Mouse (Mus musculus): ENCODE measurements around the gene Ppat. TPM values are rescaled to one million over a fixed set of nuclear protein-coding genes. Genes with fewer than 3 reads are reported as not detected.

The Ppat gene
- polyA plus RNA-seq, 1 experiment = 12.9 TPM

DNA sequence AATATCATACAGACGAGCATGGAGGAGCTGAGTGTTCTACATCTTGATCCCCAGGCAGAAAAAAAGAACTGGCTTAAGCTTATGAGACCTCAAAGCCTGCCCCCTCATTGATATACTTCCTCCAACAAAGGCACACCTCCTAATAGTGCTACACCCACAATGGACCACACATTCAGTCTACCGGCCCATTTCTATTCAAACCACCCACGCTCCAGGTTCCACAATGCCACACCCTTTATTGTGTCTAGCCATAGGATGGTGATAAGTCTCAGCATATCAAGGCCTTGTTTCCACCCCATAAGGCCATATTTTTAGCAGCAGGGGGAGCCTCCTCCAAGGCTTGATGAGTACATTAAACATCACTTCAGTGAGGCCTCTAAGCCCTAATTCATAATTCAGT lies 40.6 kb downstream of the Ppat start:
- H3K36me3 ChIP-seq (ENCODE audit: control insufficient read depth, insufficient read depth, low read length) = peaks cover 5% of the 10 kb centered on the region; the same call in 1 of the 2 replicates
- no peak for TF ChIP-seq POLR2A (IDR thresholded peaks at IDR 0.05; ENCODE audit: low read depth, low read length)
- TF ChIP-seq CTCF (conservative IDR thresholded peaks at IDR 0.05; ENCODE audit: insufficient read depth, insufficient read length, low read depth, low read length) = no peak
- H3K27me3 ChIP-seq (replicated peaks; ENCODE audit: control insufficient read depth, insufficient read depth, low read length) = no peaks in the 10 kb centered on the region
- no peak overlapping the region for H3K27ac ChIP-seq (ENCODE audit: insufficient read depth, low read depth, low read length)
- H3K4me3 ChIP-seq (ENCODE audit: insufficient read depth, low read depth, low read length) = no peak overlapping the region
- H3K4me1 ChIP-seq (ENCODE audit: control insufficient read depth, insufficient read depth, low read length) = peaks cover 4% of the 10 kb centered on the region; the same call in 1 of the 2 replicates
- WGBS = 88% methylated on average over 3 of the region's 3 CpGs
- DNase-seq = no peak

DNA sequence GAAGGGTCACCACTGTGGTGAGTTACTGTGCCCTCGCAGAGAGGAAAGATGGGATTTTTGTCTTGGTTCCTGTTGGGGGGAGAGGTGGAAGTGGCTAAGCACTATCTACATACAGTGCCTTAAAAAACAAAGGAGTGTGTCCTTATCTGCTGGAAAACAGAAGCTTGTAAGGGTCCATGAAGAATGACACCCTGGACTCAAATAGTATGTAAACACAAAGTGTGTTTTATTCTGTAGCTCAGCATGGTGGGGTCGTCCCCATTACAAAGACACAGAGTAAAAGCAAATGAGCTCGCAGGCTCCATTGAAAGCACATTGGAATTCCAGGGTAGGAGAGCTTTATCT lies 45.3 kb downstream of the Ppat start:
- 44% methylated on average over 3 of the region's 3 CpGs for WGBS
- no peak for TF ChIP-seq CTCF (conservative IDR thresholded peaks at IDR 0.05; ENCODE audit: insufficient read depth, insufficient read length, low read depth, low read length)
- H3K36me3 ChIP-seq (ENCODE audit: control insufficient read depth, insufficient read depth, low read length) = no peaks in the 10 kb centered on the region; the same call in 1 of the 2 replicates

DNA sequence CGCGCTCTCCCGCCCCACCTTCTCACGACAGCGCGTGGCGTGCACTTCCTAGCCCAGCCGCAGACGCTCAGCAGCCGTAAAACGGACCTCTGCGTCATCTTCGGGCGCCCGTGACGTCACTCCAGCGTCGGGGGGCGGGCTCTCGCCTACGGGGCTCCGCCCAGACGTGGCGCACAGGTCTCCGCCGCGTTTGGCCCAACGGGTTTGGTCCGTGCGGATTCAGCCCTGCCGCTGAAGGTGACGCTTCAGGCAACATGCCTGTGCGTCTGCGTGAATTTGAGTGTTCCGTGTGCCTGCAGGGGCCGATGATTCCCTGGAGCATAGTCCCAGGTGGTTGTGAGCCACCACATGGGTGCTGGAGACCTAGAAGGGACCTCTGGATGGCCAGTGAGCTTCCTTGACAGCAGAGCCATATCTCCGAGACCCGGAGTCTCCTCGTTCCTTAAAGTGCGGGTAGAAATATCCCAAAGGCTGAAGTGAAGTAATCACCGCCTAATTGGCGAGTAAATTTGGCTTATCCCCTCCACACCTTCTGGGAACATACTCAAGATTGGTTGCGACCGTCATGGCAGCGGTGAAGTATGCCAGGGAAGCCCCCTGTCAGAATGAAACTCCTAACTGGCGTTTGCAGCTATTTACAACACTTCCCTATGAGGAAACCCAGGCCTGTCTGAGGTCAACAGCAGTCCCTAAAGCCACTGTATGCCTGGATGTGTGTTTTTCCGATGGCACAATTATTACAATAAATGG lies 45.8 kb downstream of the Ppat start, which contains the start of gene Aasdh:
Gene Aasdh (minus strand): TSS at position 110 of the 750 bp plus-strand sequence.
- peak; percentile 96 for DNase-seq
- H3K36me3 ChIP-seq (ENCODE audit: control insufficient read depth, insufficient read depth, low read length) = no peaks in the 10 kb centered on the region; the same call in 1 of the 2 replicates
- no peaks in the 10 kb centered on the region for H3K27me3 ChIP-seq (replicated peaks; ENCODE audit: control insufficient read depth, insufficient read depth, low read length)
- under 1% methylated on average over 47 of the region's 47 CpGs for WGBS
- H3K27ac ChIP-seq (ENCODE audit: insufficient read depth, low read depth, low read length) = peak within 1 kb of the TSS; percentile 95
- H3K4me1 ChIP-seq (ENCODE audit: control insufficient read depth, insufficient read depth, low read length) = peaks cover 4% of the 10 kb centered on the region; the same call in 1 of the 2 replicates
- TF ChIP-seq CTCF (conservative IDR thresholded peaks at IDR 0.05; ENCODE audit: insufficient read depth, insufficient read length, low read depth, low read length) = no peak; the same call in 1 of the 2 replicates
- peak; percentile 91 for TF ChIP-seq POLR2A (IDR thresholded peaks at IDR 0.05; ENCODE audit: low read depth, low read length)
- peak within 1 kb of the TSS; percentile 82 for H3K4me3 ChIP-seq (ENCODE audit: insufficient read depth, low read depth, low read length)

More for the DNA sequence above, 45.3 kb downstream of the Ppat start:
- no peak for DNase-seq
- Histone ChIP-seq H3K4me3 (ENCODE audit: insufficient read depth, low read depth, low read length) (peak overlapping the region; percentile 82), H3K27me3 (replicated peaks; ENCODE audit: control insufficient read depth, insufficient read depth, low read length) (no peaks in the 10 kb centered on the region), H3K4me1 (ENCODE audit: control insufficient read depth, insufficient read depth, low read length) (peaks cover 4% of the 10 kb centered on the region; the same call in 1 of the 2 replicates), H3K27ac (ENCODE audit: insufficient read depth, low read depth, low read length) (peak overlapping the region; percentile 95)

DNA sequence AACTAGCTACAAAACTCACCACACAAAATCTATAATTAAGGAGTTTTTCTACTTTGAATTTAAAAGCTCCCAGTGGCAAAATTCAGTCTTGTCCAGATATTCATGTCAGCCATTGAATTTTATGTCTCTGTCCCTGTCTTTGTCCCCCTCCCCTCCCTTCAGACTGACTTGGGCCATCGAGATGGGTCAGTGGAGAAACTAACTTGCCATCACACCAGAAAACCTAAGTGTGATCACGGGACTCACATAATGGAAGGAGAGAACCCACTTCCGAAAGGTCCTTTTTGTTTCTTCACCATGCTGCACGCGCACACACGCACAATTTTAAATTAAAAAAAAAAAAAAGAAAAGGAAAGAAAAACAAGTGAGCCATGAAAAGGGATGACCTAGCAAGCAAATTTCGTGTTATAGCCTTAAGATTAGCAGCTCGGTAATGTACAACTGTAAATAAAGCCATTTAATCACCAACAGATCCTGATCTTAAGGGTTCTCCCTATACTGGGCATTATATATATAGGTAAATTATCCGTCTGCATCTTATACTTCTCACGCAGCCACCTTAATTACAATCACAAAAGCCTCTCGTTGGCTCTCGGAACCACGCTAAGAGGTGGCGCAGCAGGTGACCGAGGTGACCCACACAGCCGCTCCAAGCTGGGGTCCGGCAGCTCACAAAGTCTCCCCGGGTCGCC lies 46.5 kb downstream of the Ppat start:
- Histone ChIP-seq H3K4me3 (ENCODE audit: insufficient read depth, low read depth, low read length) (peak overlapping the region; percentile 82), H3K27ac (ENCODE audit: insufficient read depth, low read depth, low read length) (peak overlapping the region; percentile 41; the same call in 1 of the 2 replicates), H3K36me3 (ENCODE audit: control insufficient read depth, insufficient read depth, low read length) (no peaks in the 10 kb centered on the region; the same call in 1 of the 2 replicates), H3K27me3 (replicated peaks; ENCODE audit: control insufficient read depth, insufficient read depth, low read length) (no peaks in the 10 kb centered on the region), H3K4me1 (ENCODE audit: control insufficient read depth, insufficient read depth, low read length) (peaks cover 4% of the 10 kb centered on the region; the same call in 1 of the 2 replicates)
- TF ChIP-seq CTCF (conservative IDR thresholded peaks at IDR 0.05; ENCODE audit: insufficient read depth, insufficient read length, low read depth, low read length) (no peak), POLR2A (IDR thresholded peaks at IDR 0.05; ENCODE audit: low read depth, low read length) (no peak)
- under 1% methylated on average over 19 of the region's 19 CpGs for WGBS
- no peak for DNase-seq

DNA sequence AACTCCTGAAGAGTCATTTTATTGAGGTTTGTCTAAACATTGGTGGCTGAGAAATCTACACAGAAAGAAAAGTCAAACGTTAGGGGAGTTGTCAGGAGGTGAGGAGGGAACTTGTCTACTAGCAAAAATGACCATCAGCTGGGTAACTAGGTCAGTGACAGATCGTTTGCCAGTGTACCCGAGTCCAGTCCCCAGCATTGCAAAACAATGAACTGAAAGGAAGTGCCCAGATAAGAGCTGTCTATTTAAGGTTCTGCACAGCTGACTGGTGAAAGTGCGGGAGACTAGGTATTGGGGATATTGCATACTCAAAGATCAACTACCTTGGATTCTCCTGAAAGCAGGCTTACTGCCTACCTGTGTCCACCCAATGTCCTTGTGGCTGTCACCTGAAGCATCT lies 49.2 kb downstream of the Ppat start:
- TF ChIP-seq CTCF (conservative IDR thresholded peaks at IDR 0.05; ENCODE audit: insufficient read depth, insufficient read length, low read depth, low read length) (no peak), POLR2A (IDR thresholded peaks at IDR 0.05; ENCODE audit: low read depth, low read length) (no peak)
- Histone ChIP-seq H3K27ac (ENCODE audit: insufficient read depth, low read depth, low read length) (no peak overlapping the region), H3K27me3 (replicated peaks; ENCODE audit: control insufficient read depth, insufficient read depth, low read length) (no peaks in the 10 kb centered on the region), H3K36me3 (ENCODE audit: control insufficient read depth, insufficient read depth, low read length) (no peaks in the 10 kb centered on the region; the same call in 1 of the 2 replicates), H3K4me1 (ENCODE audit: control insufficient read depth, insufficient read depth, low read length) (peaks cover 4% of the 10 kb centered on the region; the same call in 1 of the 2 replicates), H3K4me3 (ENCODE audit: insufficient read depth, low read depth, low read length) (no peak overlapping the region)
- 76% methylated on average over 4 of the region's 4 CpGs for WGBS
- no peak for DNase-seq

DNA sequence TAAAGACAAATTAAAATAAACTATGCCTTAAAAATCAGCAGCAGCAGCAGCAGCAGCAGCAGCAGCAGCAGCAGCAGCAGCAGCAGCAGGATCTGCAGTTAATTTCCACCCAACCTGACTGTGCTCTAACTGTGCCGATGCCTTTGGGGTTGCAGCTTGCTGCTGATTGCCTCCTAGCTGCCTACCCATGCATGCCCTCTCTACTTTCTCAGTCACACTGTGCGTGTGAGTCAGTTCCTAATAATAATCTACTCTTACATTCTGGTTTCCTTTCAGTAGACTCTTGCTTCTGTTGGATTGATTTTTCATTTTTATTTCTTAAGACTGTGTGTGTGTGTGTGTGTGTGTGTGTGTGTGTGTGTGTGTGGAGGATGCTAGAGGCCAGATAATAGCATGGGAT lies 58.3 kb downstream of the Ppat start:
- no peak overlapping the region for H3K4me3 ChIP-seq (ENCODE audit: insufficient read depth, low read depth, low read length)
- no peak overlapping the region for H3K27ac ChIP-seq (ENCODE audit: insufficient read depth, low read depth, low read length)
- no peaks in the 10 kb centered on the region for H3K4me1 ChIP-seq (ENCODE audit: control insufficient read depth, insufficient read depth, low read length)
- TF ChIP-seq CTCF (conservative IDR thresholded peaks at IDR 0.05; ENCODE audit: insufficient read depth, insufficient read length, low read depth, low read length) (no peak), POLR2A (IDR thresholded peaks at IDR 0.05; ENCODE audit: low read depth, low read length) (no peak)
- no peaks in the 10 kb centered on the region; the same call in 1 of the 2 replicates for H3K36me3 ChIP-seq (ENCODE audit: control insufficient read depth, insufficient read depth, low read length)
- H3K27me3 ChIP-seq (replicated peaks; ENCODE audit: control insufficient read depth, insufficient read depth, low read length) = no peaks in the 10 kb centered on the region
- no peak for DNase-seq
- 81% methylated on average over 2 of the region's 2 CpGs for WGBS

DNA sequence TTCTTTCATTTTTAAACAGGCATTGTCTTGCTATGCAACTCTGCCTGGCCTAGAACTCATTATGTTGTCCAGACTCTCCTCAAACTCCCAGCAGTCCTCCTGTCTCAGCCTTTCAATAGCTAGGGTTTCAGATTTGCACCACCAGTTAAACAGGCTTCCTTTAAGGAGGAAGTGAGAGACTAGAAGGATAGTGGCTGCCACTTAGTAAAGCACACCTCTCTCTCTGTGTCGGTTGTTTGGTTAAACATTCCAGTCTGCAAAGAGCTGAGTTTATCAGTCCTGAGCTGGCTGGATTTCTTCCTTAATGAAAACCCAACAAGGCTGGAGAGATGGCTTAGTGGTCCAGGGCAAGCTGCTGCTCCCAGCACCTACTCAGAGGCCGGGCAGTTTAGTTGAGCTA lies 58.8 kb downstream of the Ppat start:
- no peaks in the 10 kb centered on the region for H3K27me3 ChIP-seq (replicated peaks; ENCODE audit: control insufficient read depth, insufficient read depth, low read length)
- TF ChIP-seq CTCF (conservative IDR thresholded peaks at IDR 0.05; ENCODE audit: insufficient read depth, insufficient read length, low read depth, low read length) (no peak), POLR2A (IDR thresholded peaks at IDR 0.05; ENCODE audit: low read depth, low read length) (no peak)
- no peaks in the 10 kb centered on the region; the same call in 1 of the 2 replicates for H3K36me3 ChIP-seq (ENCODE audit: control insufficient read depth, insufficient read depth, low read length)
- no peaks in the 10 kb centered on the region for H3K4me1 ChIP-seq (ENCODE audit: control insufficient read depth, insufficient read depth, low read length)
- H3K27ac ChIP-seq (ENCODE audit: insufficient read depth, low read depth, low read length) = no peak overlapping the region
- WGBS = 73% methylated on average over 2 of the region's 2 CpGs
- DNase-seq = no peak
- no peak overlapping the region for H3K4me3 ChIP-seq (ENCODE audit: insufficient read depth, low read depth, low read length)
